Mouse (Mus musculus) cortical plate, adult 2 months (tissue): Measurements from ENCODE around the gene Zdhhc6.

Experiments
- CTCF ChIP-seq: fragments of 200-500 bp; IDR thresholded peaks from 2 replicates; pipeline ENCODE4 v1.5.1; 2011; ENCODE audit warnings: mild to moderate bottlenecking, control low read depth, low read length; ENCODE audit not compliant: insufficient read depth; ENCODE audit errors: extremely low read depth
- POLR2A ChIP-seq: fragments of 200-500 bp; IDR thresholded peaks from 2 replicates; pipeline ENCODE4 v1.6.1; 2011; ENCODE audit warnings: mild to moderate bottlenecking, low read length, control low read depth; ENCODE audit not compliant: insufficient read depth; ENCODE audit errors: extremely low read depth

- TF ChIP-seq CTCF (no peak), POLR2A (no peak)
Measured at GRCm38 (mm10) chr19:55257656-55258375, 58.0 kb downstream of the Zdhhc6 start.
